Mouse (Mus musculus) thymus, postnatal 14 days (tissue): ENCODE data around the gene Luc7l2.
A peak's percentile ranks its signal among the peaks of the same experiment; 100 is the strongest.

Source experiments
- DNase-seq: peaks from one replicate; pipeline ENCODE4 v3.0.0; 2021

Gene Luc7l2

DNA sequence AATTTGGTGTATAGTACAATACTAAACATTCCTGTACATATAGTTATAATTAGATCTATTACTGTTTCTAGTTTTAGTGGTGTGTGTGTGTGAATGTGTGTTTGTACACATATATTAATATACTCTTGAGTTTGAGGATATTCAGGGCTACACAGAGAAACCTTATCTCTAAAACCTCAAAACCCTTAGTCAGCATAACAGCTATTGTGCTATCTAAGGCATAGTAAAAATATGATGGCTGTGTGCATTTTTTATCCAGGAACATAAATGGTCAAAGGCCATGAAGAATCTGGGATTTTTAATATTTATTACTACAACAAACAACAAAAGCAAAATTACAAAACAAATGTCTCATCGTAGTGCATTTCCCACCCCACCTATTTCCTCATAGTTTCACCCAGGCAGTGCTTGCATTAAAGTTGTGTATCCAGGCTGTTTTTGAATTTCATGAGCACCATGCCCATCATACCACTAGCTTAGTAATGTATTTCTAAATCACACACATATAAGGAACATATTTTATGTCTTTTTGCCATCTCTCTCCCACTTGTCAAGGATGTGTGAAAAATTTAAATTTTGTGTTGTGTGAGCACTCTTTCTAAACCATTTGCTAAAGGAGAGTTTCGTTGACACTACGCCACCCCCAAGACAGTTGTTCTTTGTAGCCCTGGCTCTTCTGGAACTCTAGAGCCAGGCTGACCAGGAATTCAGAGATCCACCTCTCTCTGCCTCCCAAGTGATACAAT lies 29.2 kb downstream of the Luc7l2 start:
- DNase-seq: no peak

DNA sequence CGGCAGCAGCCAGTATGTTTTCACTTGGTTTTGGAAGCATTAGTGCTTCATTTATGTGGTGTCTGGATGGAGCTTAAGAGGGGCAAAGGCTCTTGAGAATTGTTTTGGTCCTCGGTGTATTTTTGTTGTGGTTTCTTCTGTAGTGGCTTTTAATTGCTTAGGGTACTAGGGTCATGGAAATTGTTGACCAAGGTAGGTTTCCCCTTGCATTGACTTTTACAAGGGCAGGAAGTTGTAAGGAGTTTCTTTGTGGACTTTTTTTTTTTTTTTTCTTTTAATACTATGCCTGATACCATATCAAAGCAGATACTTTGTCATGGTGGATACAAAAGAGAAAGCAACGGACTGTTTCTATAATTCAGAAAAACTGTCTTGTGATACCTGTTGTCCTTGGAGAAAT lies 30.6 kb downstream of the Luc7l2 start:
- DNase-seq: no peak

DNA sequence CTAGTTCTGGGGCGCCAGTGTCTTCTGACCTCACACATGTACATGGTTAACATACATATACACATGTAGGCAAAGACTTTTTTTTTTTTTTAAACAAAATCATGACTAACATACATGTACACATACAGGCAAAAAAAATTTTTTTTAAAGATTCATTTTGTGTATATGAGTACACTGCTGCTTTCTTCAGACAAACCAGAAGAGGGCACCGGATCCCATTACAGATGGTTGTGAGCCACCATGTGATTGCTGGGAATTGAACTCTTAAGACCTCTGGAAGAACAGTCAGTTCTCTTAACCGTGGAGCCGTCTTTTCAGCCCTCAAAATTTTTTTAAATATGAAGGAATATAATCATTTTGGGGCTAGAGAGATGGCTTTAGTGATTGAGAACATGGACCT lies 46.3 kb downstream of the Luc7l2 start:
- no peak for DNase-seq

DNA sequence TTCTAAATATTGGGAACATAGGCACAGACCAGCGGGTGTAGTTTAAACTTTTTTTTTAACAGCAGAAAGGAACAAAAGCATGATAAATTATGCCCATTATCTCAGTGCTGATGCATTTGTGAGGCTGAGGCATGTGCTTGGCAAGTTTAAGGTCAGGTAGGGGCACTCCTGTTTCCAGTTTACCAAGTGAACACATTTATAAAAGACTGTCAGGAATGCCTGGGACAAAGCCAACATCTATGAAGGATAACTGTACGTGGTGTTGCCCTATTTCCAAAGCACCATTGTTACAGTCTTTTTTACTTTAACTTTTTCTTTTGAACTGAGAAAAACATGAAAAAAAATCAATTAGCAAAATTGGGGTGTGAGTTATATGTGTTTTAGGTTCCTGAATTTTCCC lies 58.8 kb downstream of the Luc7l2 start:
- DNase-seq: no peak

DNA sequence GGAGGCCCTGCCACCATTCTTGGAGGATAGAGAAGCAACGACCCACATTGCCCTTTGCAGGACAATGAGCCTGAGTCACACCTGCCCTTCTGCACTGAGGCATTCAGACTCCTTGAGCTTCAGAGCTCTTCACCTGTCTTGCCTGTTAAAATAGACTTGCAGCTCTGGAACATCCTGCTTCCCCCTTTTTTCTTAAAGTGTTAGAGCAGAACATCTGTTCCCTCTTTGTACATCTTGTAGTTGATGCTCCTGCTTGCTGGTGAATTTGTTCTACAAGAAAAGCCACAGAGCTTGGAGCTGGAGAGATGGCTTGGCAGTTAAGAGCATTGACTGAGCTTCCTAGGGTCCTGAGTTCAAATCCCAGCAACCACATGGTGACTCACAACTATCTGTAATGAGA lies 71.3 kb downstream of the Luc7l2 start:
- DNase-seq: no peak

DNA sequence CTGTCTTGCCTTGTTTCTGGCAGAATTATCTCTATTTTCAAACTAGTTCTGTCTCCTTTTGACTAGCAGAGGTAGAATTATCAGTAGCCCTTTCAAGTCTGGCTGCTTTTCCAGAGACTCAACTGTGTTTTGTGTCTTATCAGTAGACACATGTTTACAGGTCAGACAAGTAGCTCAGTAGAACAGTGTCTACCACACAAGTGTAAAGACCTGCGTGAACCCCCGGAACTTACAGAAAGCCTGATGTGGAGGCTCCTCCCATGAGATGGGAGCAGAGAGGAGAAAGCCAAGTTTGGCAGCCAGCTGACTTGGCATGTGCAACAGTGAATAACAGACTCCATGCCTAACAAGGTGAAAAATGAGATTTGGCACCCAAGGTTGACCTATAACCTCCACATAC lies 72.3 kb downstream of the Luc7l2 start:
- no peak for DNase-seq

DNA sequence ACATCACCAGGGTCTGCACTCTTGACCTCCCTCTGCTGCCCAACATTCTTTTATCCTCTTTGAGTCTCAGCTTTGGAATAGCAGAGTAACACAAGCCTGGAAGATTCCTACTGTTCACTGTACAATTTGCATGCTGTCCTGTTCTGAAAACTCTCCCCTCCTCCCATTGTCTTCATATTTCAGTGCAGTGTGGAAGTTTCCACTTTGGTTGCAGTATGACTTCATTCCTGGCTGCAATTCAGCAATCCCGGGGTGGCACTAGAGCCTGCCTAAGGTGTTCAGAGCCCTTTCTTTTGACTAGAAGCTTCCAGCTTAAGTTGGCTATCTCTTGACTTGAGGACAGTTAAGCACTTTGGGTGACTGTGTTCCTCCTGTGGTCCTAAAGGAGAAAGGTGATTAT lies 73.3 kb downstream of the Luc7l2 start:
- DNase-seq: no peak

DNA sequence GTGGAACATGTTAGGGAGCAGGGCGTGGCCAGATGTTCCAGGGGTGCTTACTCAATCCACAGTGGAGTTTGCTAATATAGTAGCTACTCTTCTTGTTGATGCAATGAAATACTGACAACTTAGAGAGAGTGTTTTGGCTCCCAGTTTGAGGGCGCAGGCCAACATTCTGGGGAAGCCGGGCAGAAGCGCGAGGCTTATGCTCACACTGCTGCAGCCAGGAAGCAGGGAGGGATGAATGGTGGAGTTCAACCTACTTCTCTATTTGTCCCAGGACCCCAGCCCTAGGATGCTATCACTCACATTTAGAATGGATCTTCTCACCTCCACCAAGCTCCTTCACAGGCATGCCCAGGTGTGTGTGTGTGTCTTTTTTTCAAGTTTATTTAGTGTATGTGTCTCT lies 75.0 kb downstream of the Luc7l2 start:
- no peak for DNase-seq

DNA sequence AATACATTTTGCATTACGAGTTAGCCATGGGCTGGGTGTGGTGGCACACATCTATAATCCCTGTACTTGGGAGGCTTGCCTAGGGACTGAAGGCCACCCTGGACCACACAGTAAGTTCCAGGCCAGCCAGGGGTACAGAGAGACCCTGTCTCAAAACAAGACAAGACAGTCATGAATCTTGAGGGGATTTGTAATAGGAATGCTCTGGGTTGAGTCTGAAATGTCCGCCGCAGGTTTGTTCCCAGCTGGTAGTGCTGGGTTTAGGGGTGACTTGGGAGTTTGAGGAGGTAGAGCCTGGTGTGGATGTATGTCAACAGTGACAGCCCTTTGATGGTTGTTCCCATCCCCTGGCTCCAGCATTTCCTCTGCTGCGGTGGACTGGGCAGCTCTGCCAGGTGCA lies 75.9 kb downstream of the Luc7l2 start:
- no peak for DNase-seq

DNA sequence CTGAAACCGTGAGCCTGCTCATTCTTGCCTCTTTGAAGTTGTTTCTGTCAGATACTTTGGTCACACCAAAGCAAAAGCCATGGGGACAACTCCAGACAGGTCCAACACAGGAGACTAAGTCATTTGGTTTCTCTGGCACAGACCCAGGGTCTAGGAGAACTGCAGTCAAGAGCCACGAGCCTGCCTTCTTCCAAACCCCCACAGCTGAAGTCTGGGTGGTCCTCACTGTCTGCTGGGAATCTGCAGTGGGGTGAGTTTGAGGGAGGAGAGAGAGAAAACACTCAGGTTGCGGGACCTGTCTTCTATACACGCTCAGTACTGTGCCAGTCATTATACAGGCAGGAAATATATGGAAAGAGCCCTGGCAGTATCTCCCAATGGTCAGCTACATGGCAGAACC lies 76.4 kb downstream of the Luc7l2 start:
- no peak for DNase-seq

DNA sequence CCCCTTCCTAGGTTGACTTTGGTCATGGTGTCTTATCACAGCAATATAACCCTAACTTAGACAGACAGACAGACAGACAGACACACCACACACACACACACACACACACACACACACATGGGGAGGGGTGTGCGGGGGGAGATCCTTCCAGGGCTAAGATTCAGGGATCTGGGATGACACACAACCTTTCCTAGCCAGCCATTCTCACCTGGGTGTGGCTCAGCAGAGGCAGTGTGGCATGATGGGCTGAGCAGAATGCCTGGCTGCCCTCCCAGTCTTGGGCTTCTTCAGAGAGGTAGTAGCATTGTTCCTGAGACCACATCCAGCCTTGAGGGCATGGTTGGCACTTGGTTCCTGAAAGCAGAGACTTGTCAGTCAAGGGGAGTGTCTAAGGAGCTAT lies 78.4 kb downstream of the Luc7l2 start:
- DNase-seq: no peak

DNA sequence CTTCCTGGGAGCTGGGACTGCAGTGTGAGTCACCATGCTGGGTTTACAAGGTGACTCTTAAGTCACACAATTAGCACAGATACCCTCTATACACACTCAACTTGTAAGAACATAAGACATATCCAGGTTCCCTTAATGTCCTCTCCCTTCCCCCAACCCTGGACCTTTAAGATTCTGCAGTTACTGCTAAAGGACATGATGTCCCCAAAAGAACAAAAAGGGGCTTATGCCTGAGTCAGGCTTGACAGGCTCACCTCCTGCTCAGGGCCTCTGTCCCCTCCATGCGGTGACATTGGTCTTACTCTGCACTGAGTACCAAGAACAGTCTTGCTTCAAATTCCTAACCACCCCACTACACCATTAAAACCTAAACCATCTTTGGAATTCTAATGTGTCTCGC lies 81.7 kb downstream of the Luc7l2 start:
- no peak for DNase-seq

DNA sequence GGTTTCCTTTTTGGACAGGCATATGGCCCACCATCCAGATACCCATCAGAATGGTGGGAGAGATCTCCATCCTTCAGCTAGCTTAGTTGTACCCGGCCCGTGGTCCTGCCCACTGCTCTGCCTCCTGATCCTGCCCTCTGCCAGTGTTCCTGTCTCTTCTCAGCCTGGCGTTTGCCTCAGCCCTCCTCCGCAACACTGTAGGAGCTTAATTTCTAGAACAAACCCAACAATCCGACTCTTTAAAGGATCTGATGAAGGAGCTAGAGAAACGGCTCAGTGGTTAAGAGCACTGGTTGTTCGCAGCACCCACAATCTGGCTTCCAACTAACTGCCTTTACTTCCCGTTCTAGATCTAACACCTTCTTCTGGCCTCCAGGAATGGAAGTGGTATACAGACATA lies 83.3 kb downstream of the Luc7l2 start:
- no peak for DNase-seq

DNA sequence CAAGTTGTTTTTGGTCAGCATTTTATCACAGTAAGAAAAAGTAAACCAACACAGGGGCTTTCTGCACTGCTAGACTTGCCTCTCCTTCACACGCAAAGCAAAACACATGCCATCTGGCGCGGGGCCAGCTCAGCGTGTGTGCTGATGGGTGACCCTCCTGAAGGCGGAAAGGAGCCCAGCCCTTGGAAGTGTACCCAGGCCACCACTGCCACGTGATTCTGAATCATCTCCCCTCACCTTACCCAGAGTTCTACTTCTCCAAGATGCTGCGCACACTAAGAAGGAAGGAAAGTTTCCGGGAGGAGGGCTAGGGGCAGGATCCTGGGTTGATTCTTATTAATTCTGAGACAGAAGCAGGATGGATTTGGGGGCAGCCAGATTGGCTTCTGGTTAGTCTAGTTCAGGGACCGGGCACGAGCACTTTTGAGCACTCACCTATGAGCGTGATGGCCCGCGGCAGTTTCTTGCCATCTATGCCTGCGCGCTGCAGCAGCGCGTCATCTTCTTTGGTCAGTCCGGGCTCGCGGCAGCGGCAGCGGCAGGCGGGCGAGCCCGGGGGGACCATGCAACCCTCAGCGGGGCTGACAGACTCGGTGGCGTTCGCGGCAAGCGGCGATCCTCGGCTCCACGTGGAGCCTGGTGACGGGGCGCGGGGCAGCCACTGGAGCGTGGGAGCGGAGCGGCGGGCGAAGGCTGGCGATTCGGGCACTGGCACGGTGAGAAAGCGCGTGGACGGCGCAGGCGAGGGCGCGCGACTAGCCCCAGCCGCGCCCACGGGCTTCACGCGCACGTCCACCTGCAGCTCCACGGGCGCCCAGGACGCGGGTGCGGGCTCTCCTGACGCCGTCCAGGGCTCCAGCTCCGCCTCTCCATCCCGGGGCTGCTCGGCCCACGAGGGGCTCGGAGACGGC lies 85.1 kb downstream of the Luc7l2 start:
- DNase-seq: peak; percentile 7

DNA sequence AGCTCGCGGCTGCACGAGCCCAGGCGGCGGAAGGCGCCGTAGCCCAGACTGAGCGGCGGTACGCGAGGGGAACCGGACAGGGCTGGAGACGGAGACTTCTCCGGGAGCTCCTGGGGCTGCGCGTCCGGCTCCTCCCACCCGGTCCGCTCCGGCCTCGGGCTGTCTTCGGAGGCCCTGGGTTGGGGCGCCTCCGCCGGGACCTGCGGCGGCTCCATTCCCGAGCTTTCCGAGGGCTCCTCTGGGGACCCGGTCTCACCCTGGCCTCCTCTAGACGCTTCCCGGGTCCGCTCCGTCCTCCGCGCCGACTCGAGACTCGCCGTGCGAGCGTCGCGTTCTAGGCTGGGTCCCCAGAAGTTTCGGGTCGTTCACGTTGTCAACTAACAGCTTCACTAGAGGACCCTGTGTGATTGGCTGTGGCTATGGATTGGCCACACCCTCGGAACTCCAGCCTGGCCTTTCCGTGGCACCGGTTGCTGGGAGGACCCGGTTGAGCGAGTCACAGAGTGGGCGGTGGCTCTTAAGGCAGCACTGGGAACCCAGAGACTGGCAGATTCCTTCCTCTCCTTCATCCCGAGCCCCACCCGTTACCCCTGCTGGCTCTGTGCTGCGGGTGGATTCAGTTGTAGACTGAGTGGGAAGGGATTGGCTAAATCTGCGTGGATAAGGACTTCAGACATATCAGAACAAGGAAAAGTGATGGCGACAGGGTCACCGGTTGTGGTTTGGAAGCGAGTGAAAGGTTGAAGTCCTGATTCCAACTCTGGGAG lies 85.9 kb downstream of the Luc7l2 start, which contains the start of gene Klrg2:
TSS of gene Klrg2 (minus strand) at position 391 of the 767 bp plus-strand sequence.
- DNase-seq: peak; percentile 14

DNA sequence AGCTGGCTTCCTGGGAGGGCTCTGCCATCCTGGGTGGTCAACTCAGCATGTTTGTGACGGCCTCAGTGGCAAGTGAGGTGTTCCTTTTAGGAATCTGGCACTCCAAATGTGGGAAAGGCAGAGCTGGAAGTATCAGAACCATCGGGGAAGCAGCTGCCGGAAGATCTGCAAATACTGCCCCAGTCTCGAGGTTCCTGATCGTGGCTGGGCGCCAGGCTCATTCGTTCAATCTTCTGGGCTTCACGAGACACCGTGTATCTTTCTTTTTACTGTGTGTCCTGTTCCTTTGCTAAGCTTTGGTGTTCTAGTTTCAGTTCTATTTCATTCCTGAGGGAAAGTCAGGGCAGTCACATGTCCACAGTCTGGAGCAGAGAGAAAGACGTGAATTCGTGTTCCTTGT lies 89.3 kb downstream of the Luc7l2 start:
- no peak for DNase-seq

DNA sequence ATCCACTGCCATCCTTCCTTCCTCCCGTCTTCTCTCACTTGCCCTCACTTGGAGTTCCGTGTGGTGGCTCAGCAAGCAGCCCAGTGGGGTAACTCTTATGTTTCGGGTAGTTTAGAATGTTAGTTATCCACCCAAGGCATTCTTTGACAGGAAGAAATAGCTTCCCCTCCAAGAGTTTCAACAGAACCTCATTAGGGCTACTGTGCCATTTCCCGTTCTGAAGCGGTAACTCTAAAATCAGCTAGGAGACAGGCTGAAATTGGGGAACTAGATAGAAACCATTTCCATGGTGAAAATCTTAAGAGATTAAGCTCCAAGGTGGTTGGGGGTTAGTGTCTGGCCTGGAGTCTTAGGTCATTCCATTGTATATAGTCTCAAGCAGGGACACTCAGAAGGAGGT lies 90.1 kb downstream of the Luc7l2 start:
- no peak for DNase-seq

DNA sequence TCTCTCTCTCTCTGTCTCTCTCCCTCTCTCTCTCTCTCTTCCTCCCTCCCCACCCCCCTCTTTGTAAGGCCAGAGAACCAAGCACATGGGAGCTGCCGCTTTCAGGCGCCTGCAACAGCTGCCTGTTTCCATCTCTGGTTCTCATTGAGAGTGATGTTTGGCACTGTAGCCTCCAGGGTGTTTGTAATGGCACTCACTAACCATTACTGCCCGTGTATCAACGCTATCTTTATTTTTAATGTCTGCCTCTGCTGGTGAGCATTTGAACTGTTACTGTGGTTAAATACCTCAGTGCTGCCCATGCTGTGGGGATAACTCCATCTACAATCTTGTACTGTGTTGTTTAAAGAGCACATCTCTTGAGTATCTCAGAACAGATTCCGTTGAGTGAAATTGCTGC lies 90.5 kb downstream of the Luc7l2 start:
- no peak for DNase-seq

DNA sequence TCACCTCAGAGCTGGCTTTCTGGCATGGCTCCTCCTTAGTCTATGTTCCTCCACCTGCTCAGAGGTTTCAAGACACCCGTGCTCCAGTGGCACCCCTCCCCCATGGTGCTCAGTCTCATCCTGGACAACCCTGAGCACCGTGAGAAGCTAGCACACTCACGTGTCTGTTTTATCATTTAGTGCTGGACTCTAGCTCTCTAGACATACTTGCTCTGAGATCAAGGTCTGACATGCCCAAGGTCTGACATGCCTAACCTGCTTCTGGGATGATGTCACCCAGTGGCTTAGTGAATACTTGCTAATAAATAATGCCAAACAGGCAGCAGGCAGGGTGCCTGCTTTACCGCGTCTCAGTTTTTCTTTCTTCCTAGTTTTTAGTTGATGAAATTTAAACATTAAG lies 91.5 kb downstream of the Luc7l2 start:
- no peak for DNase-seq

DNA sequence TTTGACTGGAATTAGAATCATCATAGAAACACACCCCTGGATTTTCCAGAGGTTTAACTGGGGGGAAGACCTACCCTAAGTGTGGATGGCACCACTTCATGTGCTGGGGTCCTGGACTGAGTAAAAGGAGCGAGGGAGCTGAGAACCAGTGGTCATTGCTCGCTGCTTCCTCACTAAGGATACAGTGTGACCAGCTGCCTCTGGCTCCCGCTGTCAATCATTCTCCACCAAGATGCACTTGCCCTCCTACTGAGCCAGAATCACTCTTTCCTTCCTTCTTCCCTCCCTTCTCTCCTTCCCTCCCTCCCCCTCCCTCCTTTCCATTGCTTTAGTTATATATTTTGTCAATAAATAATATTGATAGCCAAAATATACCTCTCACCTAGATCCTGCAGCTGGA lies 91.9 kb downstream of the Luc7l2 start:
- DNase-seq: no peak

DNA sequence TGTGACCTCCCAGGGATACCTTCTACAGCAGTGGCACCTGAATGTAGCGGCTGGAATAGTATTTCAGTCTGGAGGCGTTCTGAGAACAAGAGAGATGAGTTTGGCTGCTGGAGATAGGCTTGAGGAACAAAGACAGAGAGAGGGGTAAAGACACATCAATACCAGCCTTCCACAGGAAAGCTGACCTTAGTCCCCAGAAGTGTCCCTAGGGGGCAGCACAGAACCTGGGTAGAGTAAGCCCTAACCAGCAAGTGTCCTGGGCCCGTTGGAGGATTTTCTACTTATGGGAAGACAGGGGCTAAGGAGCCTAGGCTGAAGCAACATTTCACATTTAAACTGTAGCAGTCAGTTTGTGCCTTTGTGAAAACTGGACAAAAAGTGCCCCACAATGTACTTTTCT lies 98.4 kb downstream of the Luc7l2 start:
- DNase-seq: peak; percentile 34

DNA sequence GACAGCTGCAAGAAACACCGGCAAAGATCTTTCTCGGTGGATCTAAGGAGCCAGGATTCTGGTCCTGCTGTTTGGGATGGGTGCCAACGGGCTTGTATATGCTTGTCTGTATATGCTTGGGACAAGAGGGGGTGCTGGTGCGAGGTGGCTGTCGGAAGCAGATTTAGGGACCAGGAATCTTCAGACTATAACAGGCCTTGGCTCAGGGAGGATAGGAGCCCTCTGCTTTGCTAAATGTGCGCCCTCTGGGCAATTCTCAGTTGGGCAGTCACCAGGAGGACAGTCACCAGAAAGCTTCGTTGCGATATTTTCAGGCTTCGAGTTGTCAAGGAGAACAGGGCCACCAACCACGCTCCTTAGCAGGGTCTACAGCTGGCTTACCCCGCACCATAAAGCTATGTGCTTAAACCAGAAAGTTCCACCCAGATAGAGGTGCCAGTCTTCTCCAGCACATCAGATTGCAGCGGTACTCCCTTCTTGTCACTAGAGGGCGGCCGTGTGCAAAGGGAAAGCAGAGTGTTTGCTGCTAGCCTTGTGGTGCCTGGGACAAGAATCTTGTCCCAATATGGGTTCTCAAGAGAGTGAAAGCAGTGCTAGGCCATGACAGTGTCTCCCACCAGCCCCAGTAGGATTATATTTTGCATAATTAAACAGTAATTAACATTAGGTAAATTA lies 99.3 kb downstream of the Luc7l2 start:
- peak; percentile 64 for DNase-seq
